Mouse (Mus musculus): ENCODE results near the gene Syt7.

- TF ChIP-seq POLR2A (IDR thresholded peaks at IDR 0.05; ENCODE audit: borderline replicate concordance, extremely low read depth, low read depth, low read length), result no peak
- TF ChIP-seq CTCF (IDR thresholded peaks at IDR 0.05; ENCODE audit: insufficient read depth, low read length), result no peak
Observed at GRCm38 (mm10) chr19:10404911-10405310, 16.0 kb downstream of the Syt7 start.
